Mouse (Mus musculus): ENCODE measurements at regions not wholly inside any gene's neighbourhood (a gene's known extent, or its start where the extent isn't known, plus 50 kb on each side); places are given as distances from the start of the nearest gene placed in this dataset.

- no peak for DNase-seq (ENCODE audit: low spot score in 2 of 2)
These were observed 275.5 kb downstream of the Cdh10 start for GRCm38 (mm10) chr15:19094061-19094810.

- peak in 1 of 2 experiments; percentile 21 for DNase-seq (ENCODE audit: low spot score in 2 of 2)
These were observed 296.2 kb downstream of the Cdh10 start for GRCm38 (mm10) chr15:19114951-19115350.

GRCm38 (mm10) chr15:19118995-19119394 is 300.2 kb downstream of the Cdh10 start:
- DNase-seq (ENCODE audit: low spot score in 2 of 2): peak; percentile 22 to 24

GRCm38 (mm10) chr15:19127454-19127853 is 308.7 kb downstream of the Cdh10 start:
- DNase-seq (ENCODE audit: low spot score in 2 of 2): no peak

GRCm38 (mm10) chr15:19129316-19129715 is 310.6 kb downstream of the Cdh10 start:
- DNase-seq (ENCODE audit: low spot score in 2 of 2): no peak

DNA sequence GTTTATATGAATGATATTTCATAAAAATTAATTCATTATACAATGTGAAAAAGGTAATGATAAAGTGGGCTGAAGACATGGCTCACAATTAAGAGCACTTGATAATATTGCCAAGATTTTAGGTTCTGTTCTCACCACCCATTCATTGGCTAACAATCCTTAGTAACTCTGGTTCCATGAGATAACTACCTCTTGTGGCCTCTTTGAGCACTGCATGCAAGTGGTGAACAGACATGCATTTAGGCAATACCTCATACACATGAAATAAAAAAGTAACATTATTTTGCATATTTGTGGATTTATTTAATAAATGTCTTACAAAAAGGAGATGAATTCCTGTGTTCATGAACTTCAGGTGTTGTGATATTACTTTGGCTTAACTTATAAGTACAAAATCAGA is 334.9 kb downstream of the Cdh10 start:
- DNase-seq (ENCODE audit: low spot score in 2 of 2): no peak

DNA sequence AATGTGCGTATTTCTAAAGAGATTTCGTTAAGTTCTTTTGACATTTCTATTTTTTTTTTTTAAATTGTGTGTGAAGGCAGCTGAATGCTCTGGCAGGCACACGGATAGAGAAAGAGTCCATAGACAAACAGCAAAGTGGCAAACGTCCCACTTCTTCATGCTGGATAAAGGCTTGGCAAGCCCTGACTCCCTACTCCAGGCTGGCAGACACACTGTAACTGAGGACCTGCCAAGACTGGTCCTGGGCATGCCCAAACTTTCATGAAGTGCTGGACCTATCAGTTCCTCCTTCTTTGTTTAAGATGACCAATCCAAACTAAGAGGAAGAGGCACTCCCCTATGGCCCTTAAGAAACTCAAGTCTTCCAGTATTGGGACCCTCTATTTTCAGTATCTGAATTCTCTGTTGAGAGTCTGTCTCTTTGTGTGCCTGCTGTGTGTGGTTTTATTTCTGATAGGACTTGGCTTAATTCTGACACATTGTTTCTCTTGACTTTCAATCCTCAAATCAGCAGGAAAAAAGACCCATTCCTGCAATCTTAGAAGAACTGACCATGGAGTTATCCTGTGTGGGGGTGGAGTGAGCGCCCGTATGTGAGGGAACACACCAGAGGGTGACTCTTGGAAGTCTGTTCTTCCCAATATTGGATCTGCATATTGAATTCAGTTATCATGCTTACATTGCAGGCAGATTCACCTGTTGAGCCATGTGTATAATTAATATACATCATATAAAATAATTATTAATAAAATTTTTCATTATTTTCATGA is 343.6 kb downstream of the Cdh10 start:
- peak; percentile 42 to 47 for DNase-seq (ENCODE audit: low spot score in 2 of 2)

DNA sequence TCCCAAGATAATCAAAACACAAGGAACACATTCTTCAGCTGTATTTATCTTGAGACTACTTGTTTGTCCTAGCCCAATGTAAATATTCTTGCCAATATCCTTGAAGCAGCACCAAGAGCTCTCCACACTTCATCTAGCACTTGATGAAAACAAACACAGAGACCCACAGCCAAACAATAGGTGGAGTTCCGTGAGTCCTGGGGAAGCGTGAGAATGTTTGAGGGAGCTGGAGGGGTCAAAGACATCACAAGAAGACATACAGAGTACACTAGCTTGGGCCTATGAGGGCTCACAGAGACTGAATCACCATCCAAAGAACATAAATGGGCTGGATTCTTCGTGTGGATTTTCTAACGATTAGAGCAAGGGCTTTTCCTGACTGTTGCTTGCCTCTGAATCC is 356.7 kb downstream of the Cdh10 start:
- DNase-seq (ENCODE audit: low spot score in 2 of 2): no peak
